Mouse (Mus musculus): ENCODE data around the gene Alg12. TPM values are rescaled to one million over a fixed set of nuclear protein-coding genes. Genes with fewer than 3 reads are reported as not detected.
A peak's percentile ranks its signal among the peaks of the same experiment; 100 is the strongest.

The Alg12 gene
- polyA plus RNA-seq, 1 experiment = 6.3 TPM

- no peak overlapping the region for H3K27ac ChIP-seq (ENCODE audit: control insufficient read depth, insufficient read depth, low read depth, low read length, poor library complexity)
- no peak for TF ChIP-seq POLR2A (IDR thresholded peaks at IDR 0.05; ENCODE audit: borderline replicate concordance, control insufficient read depth, low read depth, low read length)
- TF ChIP-seq CTCF (IDR thresholded peaks at IDR 0.05; ENCODE audit: control insufficient read depth, insufficient read depth, low read length) = no peak
- peaks cover 1% of the 10 kb centered on the region; the same call in 1 of the 2 replicates for H3K4me1 ChIP-seq (ENCODE audit: control insufficient read depth, insufficient read depth, low read length)
- WGBS = 80% methylated on average over 3 of the region's 3 CpGs
- H3K4me3 ChIP-seq (replicated peaks; ENCODE audit: control insufficient read depth, low read depth, low read length) = no peak overlapping the region
Measured at GRCm38 (mm10) chr15:88858141-88858541, 39.0 kb upstream of the Alg12 start.

- Histone ChIP-seq H3K4me1 (ENCODE audit: control insufficient read depth, insufficient read depth, low read length) (peaks cover 1% of the 10 kb centered on the region; the same call in 1 of the 2 replicates), H3K27ac (ENCODE audit: control insufficient read depth, insufficient read depth, low read depth, low read length, poor library complexity) (no peak overlapping the region), H3K4me3 (replicated peaks; ENCODE audit: control insufficient read depth, low read depth, low read length) (no peak overlapping the region)
- no peak for TF ChIP-seq CTCF (IDR thresholded peaks at IDR 0.05; ENCODE audit: control insufficient read depth, insufficient read depth, low read length)
- no peak for TF ChIP-seq POLR2A (IDR thresholded peaks at IDR 0.05; ENCODE audit: borderline replicate concordance, control insufficient read depth, low read depth, low read length)
- 87% methylated on average over 7 of the region's 7 CpGs for WGBS
Measured at GRCm38 (mm10) chr15:88857361-88857760, 38.2 kb upstream of the Alg12 start.

- 58% methylated on average over 5 of the region's 5 CpGs for WGBS
- TF ChIP-seq POLR2A (IDR thresholded peaks at IDR 0.05; ENCODE audit: borderline replicate concordance, control insufficient read depth, low read depth, low read length) (no peak), CTCF (IDR thresholded peaks at IDR 0.05; ENCODE audit: control insufficient read depth, insufficient read depth, low read length) (no peak)
- no peak overlapping the region for H3K4me3 ChIP-seq (replicated peaks; ENCODE audit: control insufficient read depth, low read depth, low read length)
- H3K27ac ChIP-seq (ENCODE audit: control insufficient read depth, insufficient read depth, low read depth, low read length, poor library complexity) = no peak overlapping the region
- H3K4me1 ChIP-seq (ENCODE audit: control insufficient read depth, insufficient read depth, low read length) = peaks cover 1% of the 10 kb centered on the region; the same call in 1 of the 2 replicates
Measured at GRCm38 (mm10) chr15:88856613-88857012, 37.5 kb upstream of the Alg12 start.

GRCm38 (mm10) chr15:88855896-88856417, 36.8 kb upstream of the Alg12 start:
- 54% methylated on average over 6 of the region's 6 CpGs for WGBS
- no peak overlapping the region for H3K27ac ChIP-seq (ENCODE audit: control insufficient read depth, insufficient read depth, low read depth, low read length, poor library complexity)
- H3K4me3 ChIP-seq (replicated peaks; ENCODE audit: control insufficient read depth, low read depth, low read length) = no peak overlapping the region
- TF ChIP-seq POLR2A (IDR thresholded peaks at IDR 0.05; ENCODE audit: borderline replicate concordance, control insufficient read depth, low read depth, low read length) (no peak), CTCF (IDR thresholded peaks at IDR 0.05; ENCODE audit: control insufficient read depth, insufficient read depth, low read length) (no peak)
- H3K4me1 ChIP-seq (ENCODE audit: control insufficient read depth, insufficient read depth, low read length) = no peaks in the 10 kb centered on the region

GRCm38 (mm10) chr15:88854969-88855830, 36.1 kb upstream of the Alg12 start:
- TF ChIP-seq CTCF (IDR thresholded peaks at IDR 0.05; ENCODE audit: control insufficient read depth, insufficient read depth, low read length) = no peak
- TF ChIP-seq POLR2A (IDR thresholded peaks at IDR 0.05; ENCODE audit: borderline replicate concordance, control insufficient read depth, low read depth, low read length) = no peak
- no peak overlapping the region for H3K27ac ChIP-seq (ENCODE audit: control insufficient read depth, insufficient read depth, low read depth, low read length, poor library complexity)
- no peaks in the 10 kb centered on the region for H3K4me1 ChIP-seq (ENCODE audit: control insufficient read depth, insufficient read depth, low read length)
- 44% methylated on average over 15 of the region's 15 CpGs for WGBS
- no peak overlapping the region for H3K4me3 ChIP-seq (replicated peaks; ENCODE audit: control insufficient read depth, low read depth, low read length)

GRCm38 (mm10) chr15:88854119-88854968, 35.2 kb upstream of the Alg12 start:
- 49% methylated on average over 6 of the region's 6 CpGs for WGBS
- no peak overlapping the region for H3K27ac ChIP-seq (ENCODE audit: control insufficient read depth, insufficient read depth, low read depth, low read length, poor library complexity)
- no peaks in the 10 kb centered on the region for H3K4me1 ChIP-seq (ENCODE audit: control insufficient read depth, insufficient read depth, low read length)
- no peak overlapping the region for H3K4me3 ChIP-seq (replicated peaks; ENCODE audit: control insufficient read depth, low read depth, low read length)
- TF ChIP-seq POLR2A (IDR thresholded peaks at IDR 0.05; ENCODE audit: borderline replicate concordance, control insufficient read depth, low read depth, low read length) = no peak
- TF ChIP-seq CTCF (IDR thresholded peaks at IDR 0.05; ENCODE audit: control insufficient read depth, insufficient read depth, low read length) = 0 out of 2 replicates have a peak, but pooled peaks have one; percentile 7

GRCm38 (mm10) chr15:88853106-88853505, 34.0 kb upstream of the Alg12 start:
- no peaks in the 10 kb centered on the region for H3K4me1 ChIP-seq (ENCODE audit: control insufficient read depth, insufficient read depth, low read length)
- WGBS = 75% methylated on average over 9 of the region's 9 CpGs
- no peak overlapping the region for H3K27ac ChIP-seq (ENCODE audit: control insufficient read depth, insufficient read depth, low read depth, low read length, poor library complexity)
- no peak overlapping the region for H3K4me3 ChIP-seq (replicated peaks; ENCODE audit: control insufficient read depth, low read depth, low read length)
- TF ChIP-seq CTCF (IDR thresholded peaks at IDR 0.05; ENCODE audit: control insufficient read depth, insufficient read depth, low read length) = no peak
- no peak for TF ChIP-seq POLR2A (IDR thresholded peaks at IDR 0.05; ENCODE audit: borderline replicate concordance, control insufficient read depth, low read depth, low read length)
